Mouse (Mus musculus) naive thymus-derived CD4-positive, alpha-beta T cell, adult 2 months (primary cell): ENCODE measurements around the gene Tpx2.

Experiments used
- DNase-seq: peaks from one replicate; pipeline ENCODE4 v3.0.0-alpha.2; 2011; ENCODE audit warnings: low read depth

The Tpx2 gene

GRCm38 (mm10) chr2:152862638-152863037, 14.9 kb downstream of the Tpx2 start:
- DNase-seq, result no peak

- DNase-seq, result no peak
Measured at GRCm38 (mm10) chr2:152863346-152863745, 15.6 kb downstream of the Tpx2 start.

GRCm38 (mm10) chr2:152878239-152878638, 30.5 kb downstream of the Tpx2 start:
- DNase-seq, result no peak

GRCm38 (mm10) chr2:152880898-152881297, 33.1 kb downstream of the Tpx2 start:
- DNase-seq, result no peak

- DNase-seq, result no peak
Measured at GRCm38 (mm10) chr2:152884101-152884645, 36.4 kb downstream of the Tpx2 start.

- DNase-seq, result no peak
Measured at GRCm38 (mm10) chr2:152887230-152887629, 39.5 kb downstream of the Tpx2 start.

GRCm38 (mm10) chr2:152888774-152889173, 41.0 kb downstream of the Tpx2 start:
- no peak for DNase-seq

- DNase-seq, result no peak
Measured at GRCm38 (mm10) chr2:152895834-152896233, 48.1 kb downstream of the Tpx2 start.

- no peak for DNase-seq
Measured at GRCm38 (mm10) chr2:152896926-152897325, 49.2 kb downstream of the Tpx2 start.

- no peak for DNase-seq
Measured at GRCm38 (mm10) chr2:152899011-152899410, 51.2 kb downstream of the Tpx2 start.

- no peak for DNase-seq
Measured at GRCm38 (mm10) chr2:152901296-152901695, 53.5 kb downstream of the Tpx2 start.

GRCm38 (mm10) chr2:152902658-152903057, 54.9 kb downstream of the Tpx2 start:
- no peak for DNase-seq

GRCm38 (mm10) chr2:152903586-152903985, 55.8 kb downstream of the Tpx2 start:
- DNase-seq, result peak; percentile 18

- DNase-seq, result peak; percentile 61
Measured at GRCm38 (mm10) chr2:152904127-152904643, 56.4 kb downstream of the Tpx2 start.

- peak; percentile 18 for DNase-seq
Measured at GRCm38 (mm10) chr2:152905036-152905829, 57.5 kb downstream of the Tpx2 start.

- peak; percentile 44 for DNase-seq
Measured at GRCm38 (mm10) chr2:152906274-152907037, 58.7 kb downstream of the Tpx2 start.

GRCm38 (mm10) chr2:152907114-152907943, 59.6 kb downstream of the Tpx2 start:
- DNase-seq, result no peak

GRCm38 (mm10) chr2:152909848-152910247, 62.1 kb downstream of the Tpx2 start:
- no peak for DNase-seq

- DNase-seq, result no peak
Measured at GRCm38 (mm10) chr2:152911031-152911430, 63.3 kb downstream of the Tpx2 start, which contains the start of gene Mylk2. Gene Mylk2, plus strand, starts transcription at chr2:152911352.

GRCm38 (mm10) chr2:152911432-152911831, 63.7 kb downstream of the Tpx2 start:
- no peak for DNase-seq

GRCm38 (mm10) chr2:152913471-152913870, 65.7 kb downstream of the Tpx2 start:
- no peak for DNase-seq
